Mouse (Mus musculus): ENCODE results near the gene Mup6.
"Not testable (repeated sequence)": the region's sequence is repeated elsewhere in the genome, so short reads cannot be mapped to it uniquely, and the experiment has no call there.

The Mup6 gene

DNA sequence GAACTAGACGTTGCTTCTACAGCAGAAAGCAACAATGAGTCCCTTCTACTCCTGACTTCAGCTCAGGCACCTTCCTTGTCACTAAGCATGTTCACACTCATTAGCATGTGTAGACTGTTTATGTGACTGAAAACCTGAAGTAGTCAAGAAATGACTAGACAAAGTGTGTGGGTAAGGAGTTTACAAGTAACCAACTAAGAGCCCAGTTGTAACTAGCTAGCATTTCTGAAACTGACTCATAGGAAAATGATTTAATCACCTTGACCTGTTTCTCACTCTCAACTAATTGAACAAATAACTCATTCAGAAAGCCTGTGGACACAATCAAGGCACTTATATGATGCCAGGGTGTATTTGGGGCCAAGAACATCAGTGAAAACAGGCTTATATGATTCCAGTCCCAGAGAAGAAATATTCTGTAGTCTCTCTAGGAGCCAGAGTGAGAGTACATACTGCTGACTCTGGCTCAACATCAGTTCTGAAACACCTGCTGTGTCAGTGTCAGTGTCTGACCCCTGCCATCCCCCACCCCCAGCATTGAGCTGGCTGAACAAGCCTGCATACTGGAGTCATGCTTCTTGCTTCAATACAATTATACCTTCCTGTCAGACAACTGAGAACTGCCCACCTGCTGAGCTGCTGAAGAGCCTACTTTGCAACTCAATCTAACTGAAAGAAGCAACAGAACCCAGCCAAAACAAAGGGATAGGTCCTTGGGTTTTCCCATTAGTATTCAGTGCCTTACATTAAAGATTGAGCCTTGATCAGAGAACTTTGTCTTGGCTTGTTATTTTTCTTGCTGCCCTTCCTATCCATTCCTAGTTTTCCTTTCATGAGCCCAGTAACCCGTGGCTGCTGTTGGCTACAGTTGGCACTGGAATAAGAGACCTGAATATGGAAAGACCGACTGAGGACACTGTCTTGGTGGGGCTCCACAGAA lies at the start of gene Mup6:
Gene Mup6, plus strand, starts transcription at position 890 of the 940 bp plus-strand sequence.
- DNase-seq: no peak

DNA sequence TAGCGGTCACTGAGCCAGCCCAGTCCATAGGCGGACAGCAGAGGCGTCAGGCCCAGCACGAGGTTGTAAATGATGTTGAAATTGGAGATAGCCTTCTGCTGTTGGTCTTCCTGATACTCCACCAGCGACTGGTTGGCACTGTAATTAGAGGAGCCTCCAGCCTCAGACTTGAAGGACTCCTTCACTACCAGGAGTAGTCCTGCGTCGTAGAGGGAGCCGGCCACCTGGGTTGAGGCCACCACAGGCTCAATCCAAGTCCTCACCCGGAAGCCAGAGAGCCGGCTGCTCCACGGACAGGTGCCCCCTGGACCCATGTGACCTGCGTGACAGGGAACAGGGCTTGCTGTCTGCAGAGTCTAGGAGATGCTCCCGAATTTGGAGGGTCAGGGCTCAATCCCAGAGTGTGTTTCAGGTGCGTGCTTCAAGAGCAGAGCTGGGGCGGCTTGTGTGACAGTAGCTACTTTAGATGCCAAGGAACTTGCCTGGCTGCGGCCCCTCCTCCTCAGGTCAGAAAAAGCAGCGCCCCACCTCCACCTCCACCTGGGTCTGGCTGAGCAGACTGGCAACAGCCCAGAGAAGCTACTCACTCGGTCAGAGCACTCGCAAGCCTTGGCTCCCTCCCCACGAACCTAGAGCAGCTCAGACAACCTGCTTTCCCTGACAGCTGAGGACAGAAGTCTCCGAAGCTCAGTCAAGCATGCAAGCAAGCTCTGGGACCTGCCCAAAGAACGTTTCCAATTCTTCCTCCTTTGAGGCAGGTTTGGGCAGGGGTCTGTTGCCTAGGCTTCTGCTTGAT lies 49.3 kb upstream of the Mup6 start, which contains the start of gene Slc46a2:
Gene Slc46a2, minus strand, starts transcription at position 449 of the 796 bp plus-strand sequence.
- peak; percentile 36 to 54 for DNase-seq

DNA sequence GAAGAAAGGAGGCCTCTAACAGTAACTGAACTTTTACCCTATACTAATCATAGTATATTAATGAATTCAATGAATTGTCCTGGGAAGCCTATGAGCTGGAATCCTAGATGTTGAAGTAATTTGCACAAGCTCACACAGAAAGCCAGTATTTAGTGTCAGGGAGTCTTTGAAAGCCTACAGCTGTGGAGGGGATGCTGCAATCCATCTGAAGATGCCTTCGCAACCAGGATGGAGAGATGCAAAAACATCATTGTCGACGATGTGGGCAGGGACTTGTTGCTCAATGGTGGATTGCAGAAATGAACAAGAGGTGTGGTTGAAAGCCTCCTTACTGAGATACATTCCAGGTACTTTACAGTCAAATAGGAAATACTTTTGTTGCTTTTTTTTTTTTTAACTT lies 46.1 kb upstream of the Mup6 start:
- DNase-seq: no peak

DNA sequence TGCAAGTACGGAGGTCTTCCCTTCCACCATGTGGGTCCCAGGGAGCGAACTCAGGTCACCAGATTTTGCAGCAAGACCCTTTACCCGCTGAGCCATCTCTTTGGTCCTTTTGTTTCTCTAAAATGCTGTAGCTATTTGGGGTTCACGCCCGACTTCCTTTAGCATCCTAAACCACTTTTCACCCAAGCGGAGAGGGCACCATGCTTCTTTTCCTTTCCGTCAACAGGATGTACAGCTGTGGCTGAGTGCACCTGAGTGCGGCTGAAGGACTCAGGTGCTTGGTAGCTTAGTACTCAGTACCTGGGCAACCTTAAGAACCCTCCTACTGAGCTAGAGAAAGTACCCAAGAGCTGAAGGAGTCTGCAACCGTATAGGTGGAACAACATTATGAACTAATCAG lies 39.0 kb upstream of the Mup6 start:
- no peak for DNase-seq

DNA sequence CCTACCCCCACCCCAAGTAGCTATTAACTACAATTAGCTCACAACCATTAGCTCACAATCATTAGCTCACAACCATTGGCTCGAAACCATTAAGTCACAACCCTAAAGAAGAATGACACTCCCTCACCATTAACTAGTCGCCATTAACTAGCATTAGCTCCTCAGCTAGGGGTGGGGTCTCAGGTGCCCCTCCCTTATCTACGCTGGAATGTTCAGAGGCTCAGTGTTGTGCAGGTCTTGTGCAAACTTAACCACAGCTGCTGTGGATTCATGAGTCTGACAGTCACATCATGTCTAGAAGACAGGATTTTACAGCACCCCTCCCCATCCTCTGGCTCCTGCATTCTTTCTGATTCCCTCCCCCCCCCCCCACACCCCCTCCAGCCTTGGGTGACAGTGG lies 36.4 kb upstream of the Mup6 start:
- no peak for DNase-seq

DNA sequence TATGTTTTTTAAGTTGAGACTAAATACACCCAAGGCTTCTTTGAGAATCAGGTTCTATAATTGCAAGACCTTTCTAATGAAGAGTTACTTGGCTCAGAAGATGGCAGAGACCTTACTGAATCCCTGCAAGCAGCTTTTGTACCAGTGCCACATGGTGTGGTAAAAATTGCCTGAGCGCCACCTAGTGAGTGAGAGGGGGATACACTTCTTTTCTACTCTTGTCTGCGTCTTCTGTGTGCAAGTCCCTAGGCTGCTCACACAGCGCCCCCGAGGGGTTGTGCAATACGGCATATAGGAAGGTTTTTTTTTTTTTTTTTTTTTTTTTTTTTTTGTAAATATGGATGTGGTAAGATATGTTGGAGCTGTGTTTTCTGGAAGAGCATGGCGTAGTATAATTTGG lies 35.7 kb upstream of the Mup6 start:
- DNase-seq: peak; percentile 72 to 77

DNA sequence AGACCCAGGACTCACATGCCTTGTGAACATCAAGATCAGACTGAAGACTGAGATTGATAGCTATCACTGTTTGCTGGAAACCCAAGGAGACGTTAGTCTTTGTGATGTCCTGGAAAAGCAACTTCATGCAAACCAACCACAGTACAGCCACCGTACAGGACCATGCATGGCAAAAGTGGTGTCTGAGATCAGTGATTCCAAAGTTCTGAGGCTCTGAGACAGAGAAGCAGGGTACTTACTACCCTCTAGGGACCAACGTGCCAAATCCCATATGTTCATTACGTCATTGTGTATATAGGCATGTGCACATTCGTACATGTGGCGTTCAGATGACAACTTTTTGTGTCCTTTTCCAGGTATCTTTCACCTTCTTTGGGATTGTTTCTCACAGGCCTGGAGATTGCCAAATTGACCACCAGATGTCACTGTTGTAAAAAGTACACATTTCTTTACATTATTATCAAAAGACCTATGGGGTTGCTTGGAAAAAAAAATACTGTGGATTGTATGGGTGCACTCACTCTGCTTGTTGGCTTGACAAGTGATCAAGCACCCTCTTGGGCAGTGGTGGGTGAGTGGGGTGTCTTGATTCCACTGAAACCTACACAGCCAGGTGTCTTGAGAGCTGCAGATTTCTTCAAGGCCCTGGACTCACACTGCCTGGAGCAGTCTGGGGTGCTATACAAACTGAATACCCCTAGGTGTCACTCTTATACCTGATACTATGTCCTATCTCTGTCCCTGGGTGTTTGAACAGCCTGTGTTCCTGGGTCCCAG lies 31.4 kb upstream of the Mup6 start:
- peak; percentile 22 to 25 for DNase-seq

DNA sequence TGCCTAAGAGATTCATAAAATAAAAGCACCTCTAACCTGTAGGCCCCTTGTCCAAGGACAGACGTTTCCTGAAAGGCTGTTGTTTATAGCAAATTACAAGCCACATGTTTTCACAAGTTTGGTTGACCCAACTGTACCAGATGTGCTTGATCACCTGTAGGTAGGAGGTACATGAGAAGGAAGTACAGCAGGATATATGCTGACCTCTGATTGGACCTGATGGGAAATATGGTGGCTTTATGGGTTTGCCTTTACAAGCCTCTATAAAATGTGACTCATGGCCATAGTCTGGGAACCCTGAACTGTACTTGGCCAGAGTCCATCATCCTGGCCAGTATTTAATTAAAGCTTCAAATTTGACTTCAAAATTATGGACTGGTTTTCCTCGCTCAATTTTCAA lies 26.6 kb upstream of the Mup6 start:
- DNase-seq: no peak

DNA sequence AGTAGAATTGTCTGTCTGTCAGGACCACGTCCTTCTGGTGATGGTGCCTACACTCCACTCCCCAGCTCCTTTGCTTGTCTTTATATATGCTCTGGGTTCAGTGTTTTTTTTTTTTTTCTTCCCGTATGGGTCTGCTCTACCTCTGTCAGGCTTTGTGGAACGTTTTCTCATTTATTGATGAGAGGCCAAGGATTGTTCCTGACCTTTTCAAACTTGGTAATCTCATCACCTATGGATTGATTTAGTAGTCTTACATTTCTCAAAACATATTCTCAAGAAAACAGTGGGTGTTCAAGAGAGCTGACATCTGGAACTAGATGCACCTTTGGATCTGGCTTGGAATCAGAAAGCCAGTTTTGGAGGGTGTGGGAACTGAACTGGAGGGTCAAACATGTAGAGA lies 3.5 kb upstream of the Mup6 start, which contains the start of gene Mup4:
Gene Mup4, minus strand, starts transcription at position 101 of the 400 bp plus-strand sequence.
- DNase-seq: no peak

DNA sequence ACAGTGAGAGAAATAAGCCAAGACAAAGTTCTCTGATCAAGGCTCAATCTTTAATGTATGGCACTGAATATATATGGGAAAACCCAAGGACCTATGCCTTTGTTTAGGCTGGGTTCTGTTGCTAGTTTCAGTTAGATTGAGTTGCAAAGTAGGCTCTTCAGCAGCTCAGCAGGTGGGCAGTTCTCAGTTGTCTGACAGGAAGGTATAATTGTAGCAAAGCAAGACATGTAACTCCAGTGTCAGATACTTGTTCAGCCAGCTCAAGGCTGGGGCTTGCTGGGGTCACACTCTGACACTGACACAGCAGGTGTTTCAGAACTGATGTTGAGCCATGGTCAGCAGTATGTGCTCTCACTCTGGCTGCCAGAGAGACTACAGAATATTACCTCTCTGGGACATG lies 33.8 kb downstream of the Mup6 start:
- not testable (repeated sequence) for DNase-seq

DNA sequence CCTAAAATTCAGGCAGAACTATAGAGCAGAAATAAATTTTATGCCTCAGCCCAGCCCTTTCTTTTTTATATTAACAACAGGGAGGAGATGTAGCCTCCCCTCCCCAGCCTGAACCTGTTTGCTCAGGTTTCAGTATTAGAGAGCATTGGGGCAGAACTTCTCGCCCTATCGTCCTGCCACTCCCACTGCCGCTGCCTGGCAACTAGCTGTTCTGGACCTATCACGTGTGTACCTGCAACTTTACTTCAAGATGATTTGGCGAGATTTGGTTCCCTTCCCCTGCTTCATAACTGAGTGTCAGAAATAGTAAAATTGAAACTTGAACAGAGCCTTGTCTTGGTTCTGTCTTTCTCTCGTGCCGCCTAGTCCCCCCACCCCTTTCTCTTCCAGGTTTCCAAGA lies 56.0 kb downstream of the Mup6 start:
- DNase-seq: not testable (repeated sequence)

DNA sequence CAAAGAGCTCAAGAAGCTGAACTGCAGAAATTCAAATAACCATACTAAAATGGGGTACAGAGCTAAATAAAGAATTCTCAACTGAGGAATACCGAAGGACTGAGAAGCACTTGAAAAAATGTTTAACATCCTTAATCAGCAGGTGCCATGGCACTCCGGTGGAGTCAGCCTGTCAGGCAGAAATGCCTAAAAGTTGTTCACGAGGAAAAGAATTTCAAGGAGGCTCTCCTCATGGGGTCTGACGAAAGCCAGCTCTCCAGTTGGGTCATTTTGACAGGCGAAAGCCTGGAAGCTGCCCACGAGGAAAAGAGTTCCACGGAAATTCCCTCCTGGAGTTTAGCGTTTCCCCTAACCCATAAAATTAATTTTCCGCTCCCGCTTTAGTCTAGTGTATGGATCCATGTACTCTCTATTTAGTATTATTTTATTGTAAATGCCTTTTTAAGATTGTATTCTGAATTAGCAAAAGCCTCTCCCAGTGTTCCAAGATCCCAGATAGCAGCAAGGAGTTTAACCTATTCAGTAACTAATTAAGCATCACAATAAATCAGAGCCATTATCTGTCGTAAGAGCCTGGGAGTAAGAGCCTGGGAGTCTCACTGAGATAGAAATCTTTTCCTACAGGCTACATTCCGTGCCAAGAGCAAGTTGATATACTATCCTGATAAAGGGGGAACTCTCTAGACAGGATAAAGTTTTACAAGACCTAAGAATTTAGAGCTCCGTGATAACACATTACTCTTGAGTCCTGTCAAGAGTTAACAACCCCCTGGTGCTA lies 65.4 kb downstream of the Mup6 start:
- DNase-seq: not testable (repeated sequence)
